10 mouse cellular contexts compared by ENCODE assay signal in genomic region chr5:132135941-132136663, GRCm38 (mm10).
DNase-seq lines count a peak whose midpoint lies in the region; ATAC-seq and TF ChIP-seq lines count a peak whose summit lies in the region.
"Had no signal": no experiment of that assay in that cellular context is flagged by ENCODE, and none has a peak within 500 bp of the region (broad histone marks: within the 10 kb centered on the region; RNA-seq: fewer than 3 reads in every experiment).

No protein-coding gene starts in this region.

- 38% methylated on average over 7 of the region's 7 CpGs for WGBS in forebrain, embryonic 14.5 days
- WGBS in forebrain, embryonic 10.5 days: 64% methylated on average over 7 of the region's 7 CpGs
- 48% methylated on average over 7 of the region's 7 CpGs for WGBS in neural tube, embryonic 13.5 days

- peak; percentile 73 for DNase-seq in forebrain, embryonic 14.5 days (ENCODE audit: low spot score)
- no peak for DNase-seq in forebrain, embryonic 10.5 days (ENCODE audit: extremely low spot score, low spot score)
- no peak for DNase-seq in neural tube, embryonic 10.5 days (ENCODE audit: extremely low spot score, low spot score)
- DNase-seq in left cerebral cortex, adult 2 months (ENCODE audit: extremely low spot score in 1 of 2, low spot score in 2 of 2): no peak
- no peak for DNase-seq in kidney, postnatal 14 days
- no peak for DNase-seq in spleen, postnatal 4 days (ENCODE audit: low spot score in 2 of 2)
- no peak for DNase-seq in kidney, adult 8-10 months

- H3K4me3 ChIP-seq in forebrain, embryonic 14.5 days (ENCODE audit: low read depth, low read length): no peak overlapping the region
- no peak overlapping the region for H3K4me3 ChIP-seq in forebrain, embryonic 10.5 days
- no peak overlapping the region for H3K4me3 ChIP-seq in neural tube, embryonic 13.5 days
- no peak overlapping the region for H3K4me3 ChIP-seq in left cerebral cortex, adult 2 months
- H3K4me3 ChIP-seq: heart, embryonic 10.5 days; kidney, embryonic 15.5 days had no signal

- TF ChIP-seq CTCF in left cerebral cortex, adult 2 months (IDR thresholded peaks at IDR 0.05): no peak

- peak; percentile 12; the same call in 1 of the 2 replicates for ATAC-seq in forebrain, embryonic 14.5 days
- ATAC-seq in neural tube, embryonic 13.5 days (ENCODE audit: low read depth): no peak

- no peaks in the 10 kb centered on the region for H3K9me3 ChIP-seq in forebrain, embryonic 14.5 days (replicated peaks; ENCODE audit: control insufficient read depth, low read length)
- H3K9me3 ChIP-seq in forebrain, embryonic 10.5 days: no peaks in the 10 kb centered on the region
- H3K9me3 ChIP-seq in neural tube, embryonic 13.5 days: no peaks in the 10 kb centered on the region
- H3K9me3 ChIP-seq: heart, embryonic 10.5 days; kidney, embryonic 15.5 days had no signal

- intact Hi-C loops in left cerebral cortex, adult 2 months (cut with DNase I): no loop called here

- H3K9ac ChIP-seq in forebrain, embryonic 14.5 days (ENCODE audit: low read length): no peak overlapping the region
- H3K9ac ChIP-seq in neural tube, embryonic 13.5 days: no peak overlapping the region
- H3K9ac ChIP-seq: kidney, embryonic 15.5 days had no signal

- no peak overlapping the region; the same call in 1 of the 2 replicates for H3K27ac ChIP-seq in forebrain, embryonic 14.5 days (ENCODE audit: low read depth, low read length)
- no peak overlapping the region for H3K27ac ChIP-seq in forebrain, embryonic 10.5 days
- H3K27ac ChIP-seq in neural tube, embryonic 13.5 days (replicated peaks): peak overlapping the region; percentile 52; the same call in 1 of the 2 replicates
- H3K27ac ChIP-seq in left cerebral cortex, adult 2 months: peak overlapping the region; percentile 40
- H3K27ac ChIP-seq: heart, embryonic 10.5 days; kidney, embryonic 15.5 days had no signal

- no peak overlapping the region for H3K4me2 ChIP-seq in forebrain, embryonic 14.5 days (ENCODE audit: low read length)
- H3K4me2 ChIP-seq in neural tube, embryonic 13.5 days: no peak overlapping the region
- H3K4me2 ChIP-seq: kidney, embryonic 15.5 days had no signal

- peaks cover 9% of the 10 kb centered on the region; the same call in 1 of the 2 replicates for H3K4me1 ChIP-seq in forebrain, embryonic 14.5 days (ENCODE audit: control insufficient read depth, insufficient read depth, low read length)
- peaks cover 4% of the 10 kb centered on the region; the same call in 1 of the 2 replicates for H3K4me1 ChIP-seq in forebrain, embryonic 10.5 days
- peaks cover 19% of the 10 kb centered on the region for H3K4me1 ChIP-seq in neural tube, embryonic 13.5 days (replicated peaks)
- H3K4me1 ChIP-seq: kidney, embryonic 15.5 days had no signal

- no peaks in the 10 kb centered on the region for H3K27me3 ChIP-seq in forebrain, embryonic 14.5 days (replicated peaks; ENCODE audit: control insufficient read depth, insufficient read depth, low read length)
- no peaks in the 10 kb centered on the region for H3K27me3 ChIP-seq in forebrain, embryonic 10.5 days (ENCODE audit: poor library complexity, severe bottlenecking)
- H3K27me3 ChIP-seq in neural tube, embryonic 13.5 days: no peaks in the 10 kb centered on the region
- H3K27me3 ChIP-seq: kidney, embryonic 15.5 days had no signal

- H3K36me3 ChIP-seq in forebrain, embryonic 14.5 days (ENCODE audit: control insufficient read depth, insufficient read depth, low read length): no peaks in the 10 kb centered on the region
- H3K36me3 ChIP-seq in forebrain, embryonic 10.5 days (replicated peaks): no peaks in the 10 kb centered on the region
- no peaks in the 10 kb centered on the region for H3K36me3 ChIP-seq in neural tube, embryonic 13.5 days
- H3K36me3 ChIP-seq: heart, embryonic 10.5 days; kidney, embryonic 15.5 days had no signal

Comparison
In these comparisons a context has a peak if more than half of its experiments do, and no peak if none do; other contexts are left out.
1. H3K27ac ChIP-seq: peak in neural tube, embryonic 13.5 days (single experiment) and left cerebral cortex, adult 2 months (single experiment); none in forebrain, embryonic 14.5 days (single experiment) and forebrain, embryonic 10.5 days (single experiment).